Mouse (Mus musculus) thymus, adult 2 months (tissue): ENCODE measurements around the gene Oit3.

Experiments used
- CTCF ChIP-seq: fragments of 200-500 bp; IDR thresholded peaks from 2 replicates; pipeline ENCODE4 v1.5.1; 2012; ENCODE audit warnings: mild to moderate bottlenecking, control low read depth, low read length, moderate library complexity, borderline replicate concordance; ENCODE audit not compliant: control insufficient read depth, poor library complexity, insufficient read depth; ENCODE audit errors: extremely low read depth
- POLR2A ChIP-seq: fragments of 200-500 bp; IDR thresholded peaks from 2 replicates; pipeline ENCODE4 v1.6.1; 2012; ENCODE audit warnings: mild to moderate bottlenecking, low read length, control low read depth, moderate library complexity; ENCODE audit not compliant: control insufficient read depth, poor library complexity, insufficient read depth; ENCODE audit errors: extremely low read depth

DNA sequence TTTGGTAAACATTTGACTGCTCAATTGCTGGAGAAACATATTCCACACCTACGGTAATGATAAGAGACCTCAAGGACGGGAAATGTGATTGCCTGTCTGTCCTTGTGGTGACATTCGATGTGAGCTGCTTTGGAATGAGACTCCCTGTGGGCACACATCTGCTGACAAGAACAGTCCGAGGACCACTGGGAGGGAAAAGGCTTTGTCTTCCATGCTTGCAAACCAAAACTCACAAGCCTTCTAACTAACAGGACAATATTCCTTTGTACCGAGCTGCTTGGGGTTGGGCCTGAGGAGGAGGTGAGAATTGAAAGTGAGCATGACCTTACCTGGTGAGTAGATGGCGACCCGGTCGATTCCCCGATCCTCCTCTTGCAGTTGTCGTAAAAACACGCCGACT is 25.7 kb upstream of the Oit3 start:
- TF ChIP-seq CTCF (no peak), POLR2A (no peak)
